Mouse (Mus musculus) MEL (cell line): Measurements from ENCODE around the gene Chst1.

Experiments used
- CHD2 ChIP-seq: IDR thresholded peaks from 2 replicates; pipeline ENCODE4 v1.6.1; 2011; ENCODE audit warnings: low read length, improper control_type of control experiment
- CTCF ChIP-seq, 3 experiments: IDR thresholded peaks in 2 of 3; conservative IDR thresholded peaks in 1 of 3; 2 replicates each; pipeline ENCODE4 v1.5.1; 2011 to 2012; ENCODE audit warnings: low read length in 3 of 3, low read depth in 2 of 3, mild to moderate bottlenecking in 2 of 3, improper control_type of control experiment in 1 of 3, inconsistent platforms in 1 of 3, mixed read lengths in 1 of 3, moderate library complexity in 1 of 3; ENCODE audit not compliant: control insufficient read depth in 1 of 3, insufficient read depth in 1 of 3, poor library complexity in 1 of 3, severe bottlenecking in 1 of 3
- HCFC1 ChIP-seq: IDR thresholded peaks from 2 replicates; pipeline ENCODE4 v1.6.1; 2012; ENCODE audit warnings: low read depth, mild to moderate bottlenecking, inconsistent platforms, low read length, improper control_type of control experiment, moderate library complexity
- MAZ ChIP-seq: IDR thresholded peaks from 2 replicates; pipeline ENCODE4 v1.6.1; 2012; ENCODE audit warnings: low read depth, mild to moderate bottlenecking, inconsistent platforms, low read length, improper control_type of control experiment
- POLR2A ChIP-seq, 2 experiments: IDR thresholded peaks; 2 replicates each; pipeline ENCODE4 v1.6.1; 2011 to 2012; ENCODE audit warnings: low read length in 2 of 2, mild to moderate bottlenecking in 2 of 2, control low read depth in 1 of 2, improper control_type of control experiment in 1 of 2, low read depth in 1 of 2, moderate library complexity in 1 of 2; ENCODE audit not compliant: control insufficient read depth in 1 of 2, insufficient read depth in 1 of 2, poor library complexity in 1 of 2
- TCF12 ChIP-seq: IDR thresholded peaks from 2 replicates; pipeline ENCODE4 v1.6.1; 2014; ENCODE audit warnings: low read depth, mild to moderate bottlenecking, inconsistent platforms, low read length, improper control_type of control experiment, moderate library complexity
- UBTF ChIP-seq: IDR thresholded peaks from 2 replicates; pipeline ENCODE4 v1.6.1; 2012; ENCODE audit warnings: low read depth, mild to moderate bottlenecking, inconsistent platforms, low read length, improper control_type of control experiment, moderate library complexity, borderline replicate concordance; ENCODE audit not compliant: insufficient read depth
- USF1 ChIP-seq: IDR thresholded peaks from 2 replicates; pipeline ENCODE4 v1.6.1; 2014; ENCODE audit warnings: low read depth, mild to moderate bottlenecking, inconsistent platforms, low read length, improper control_type of control experiment, moderate library complexity
- ZNF384 ChIP-seq: IDR thresholded peaks from 2 replicates; pipeline ENCODE4 v1.6.1; 2012; ENCODE audit warnings: low read depth, mild to moderate bottlenecking, inconsistent platforms, low read length, improper control_type of control experiment

DNA sequence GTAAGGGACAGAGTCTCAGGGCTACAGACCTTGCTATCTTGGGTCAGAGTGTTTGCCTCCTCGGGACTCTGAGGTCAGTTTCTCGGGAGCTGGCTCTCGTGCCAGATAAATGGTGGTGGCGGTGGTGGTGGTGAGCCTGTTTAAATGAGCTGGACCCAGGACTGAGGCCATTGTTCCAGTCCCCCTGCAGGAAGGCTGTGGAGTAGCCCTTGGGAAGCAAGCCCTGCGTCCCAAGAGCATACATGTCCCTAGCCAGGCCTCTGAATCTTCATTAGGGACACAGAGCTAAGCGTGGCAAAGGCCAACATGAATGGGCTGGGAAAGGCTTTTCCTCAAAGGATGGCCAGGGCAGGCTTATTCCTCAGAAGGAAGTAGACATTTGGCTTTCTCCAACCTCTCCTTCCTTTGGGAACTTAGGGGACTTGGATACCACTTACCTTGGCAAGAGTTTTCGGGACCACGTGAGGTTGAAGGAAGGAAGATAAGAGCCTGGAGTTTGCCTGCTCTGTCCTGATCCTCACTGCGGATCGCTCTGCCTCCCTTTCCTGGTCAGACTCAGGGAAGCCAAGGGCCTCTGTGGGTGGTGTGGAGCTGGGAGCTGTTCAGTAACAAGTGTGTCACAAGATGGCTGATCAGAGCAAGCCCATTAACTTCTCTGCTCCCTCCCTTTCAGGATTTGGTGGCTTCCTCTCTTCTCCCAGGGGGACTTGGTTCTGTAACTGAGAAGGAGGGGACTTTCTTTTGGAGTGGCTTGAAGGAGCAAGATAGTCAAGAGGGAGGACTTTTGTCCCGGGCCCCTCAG is 4.4 kb upstream of the Chst1 start:
- TF ChIP-seq MAZ (no peak), CHD2 (no peak), CTCF (IDR thresholded peaks at IDR 0.05 in 2 of 3, conservative IDR thresholded peaks at IDR 0.05 in 1 of 3; ENCODE audit: control insufficient read depth in 1 of 3, insufficient read depth in 1 of 3, low read depth in 2 of 3, low read length in 3 of 3, poor library complexity in 1 of 3, severe bottlenecking in 1 of 3) (no peak), USF1 (no peak), UBTF (no peak), HCFC1 (no peak), ZNF384 (no peak), POLR2A (IDR thresholded peaks at IDR 0.05; ENCODE audit: control insufficient read depth in 1 of 2, insufficient read depth in 1 of 2, low read depth in 1 of 2, low read length in 2 of 2, poor library complexity in 1 of 2) (no peak), TCF12 (no peak)
